Mouse (Mus musculus) limb, embryonic 10.5 days (tissue): ENCODE measurements around the gene Sec23b. TPM values are rescaled to one million over a fixed set of nuclear protein-coding genes. Genes with fewer than 3 reads are reported as not detected.
"Not testable (repeated sequence)": the region's sequence is repeated elsewhere in the genome, so short reads cannot be mapped to it uniquely, and the experiment has no call there.

ENCODE experiments used
- DNase-seq: peaks from one replicate; pipeline ENCODE4 v3.0.0-alpha.2; 2017; ENCODE audit warnings: low spot score
- H3K27ac ChIP-seq: fragments of 300-500 bp; sonication (generic); 2 replicates; pipeline ENCODE4 v1.5.1; 2016; ENCODE audit warnings: mild to moderate bottlenecking
- H3K27me3 ChIP-seq: fragments of 300-500 bp; sonication (generic); 2 replicates; pipeline ENCODE4 v1.6.1; 2016; ENCODE audit warnings: low read depth, mild to moderate bottlenecking; ENCODE audit not compliant: poor library complexity, severe bottlenecking
- H3K36me3 ChIP-seq: fragments of 300-500 bp; sonication (generic); 2 replicates; pipeline ENCODE4 v1.6.1; 2016; ENCODE audit warnings: mild to moderate bottlenecking, moderate library complexity
- H3K4me1 ChIP-seq: fragments of 300-500 bp; sonication (generic); 2 replicates; pipeline ENCODE4 v1.6.1; 2016
- H3K4me3 ChIP-seq: fragments of 300-500 bp; sonication (generic); 2 replicates; pipeline ENCODE4 v1.5.1; 2016; ENCODE audit warnings: mild to moderate bottlenecking, moderate library complexity
- H3K9me3 ChIP-seq: fragments of 300-500 bp; sonication (generic); replicated peaks from 2 replicates; pipeline ENCODE4 v1.6.1; 2016; ENCODE audit warnings: mild to moderate bottlenecking
- WGBS: fragments of 180-500 bp; shearing (Covaris S2); methylation state at CpG from one replicate; pipeline ENCODE4 v1.1.7; 2016; 5-methylcytosine and 5-hydroxymethylcytosine counted together
- polyA plus RNA-seq: library from polyadenylated mRNA; unstranded; fragments of >200 nt; fragmentation: Nextera tagmentation; extraction: Ambion mirVana; gene quantifications from 2 replicates; pipeline ENCODE4 v1.2.1, GENCODE M21; 2016

Gene Sec23b
- polyA plus RNA-seq, 1 experiment from 2014 or later, result 112 TPM

- H3K27me3 ChIP-seq, result no peaks in the 10 kb centered on the region
- no peaks in the 10 kb centered on the region for H3K9me3 ChIP-seq
- peak within 1 kb of the TSS; percentile 67 for H3K4me3 ChIP-seq
- H3K36me3 ChIP-seq, result peaks cover 28% of the 10 kb centered on the region
- peak within 1 kb of the TSS; percentile 90 for H3K27ac ChIP-seq
- H3K4me1 ChIP-seq, result peaks cover 3% of the 10 kb centered on the region; the same call in 1 of the 2 replicates
- WGBS, result 2% methylated on average over 17 of the region's 17 CpGs
- peak; percentile 80 for DNase-seq
Measured at GRCm38 (mm10) chr2:144550529-144550928, 5.5 kb upstream of the Sec23b start, which contains the start of gene Rbbp9. Gene Rbbp9 (minus strand): TSS chr2:144550869.

- no peak overlapping the region for H3K27ac ChIP-seq
- no peak for DNase-seq
- 91% methylated on average over 3 of the region's 3 CpGs for WGBS
- no peaks in the 10 kb centered on the region for H3K27me3 ChIP-seq
- peaks cover 8% of the 10 kb centered on the region for H3K4me1 ChIP-seq
- no peak overlapping the region for H3K4me3 ChIP-seq
- H3K36me3 ChIP-seq, result no peaks in the 10 kb centered on the region; the same call in 1 of the 2 replicates
- no peaks in the 10 kb centered on the region for H3K9me3 ChIP-seq
Measured at GRCm38 (mm10) chr2:144553905-144554304, 2.1 kb upstream of the Sec23b start.

GRCm38 (mm10) chr2:144555286-144555819 lies 676 bp upstream of the Sec23b start:
- Histone ChIP-seq H3K9me3 (no peaks in the 10 kb centered on the region), H3K27me3 (no peaks in the 10 kb centered on the region), H3K4me3 (peak overlapping the region; percentile 75), H3K36me3 (peaks cover 13% of the 10 kb centered on the region), H3K27ac (peak overlapping the region; percentile 91), H3K4me1 (peaks cover 5% of the 10 kb centered on the region)
- 5% methylated on average over 14 of the region's 14 CpGs for WGBS
- DNase-seq, result peak; percentile 34

GRCm38 (mm10) chr2:144588723-144589122 lies 32.7 kb downstream of the Sec23b start:
- Histone ChIP-seq H3K27me3 (no peaks in the 10 kb centered on the region), H3K4me1 (no peaks in the 10 kb centered on the region), H3K36me3 (peaks cover 72% of the 10 kb centered on the region), H3K4me3 (no peak overlapping the region), H3K27ac (no peak overlapping the region), H3K9me3 (no peaks in the 10 kb centered on the region)
- DNase-seq, result no peak
- WGBS, result 81% methylated on average over 4 of the region's 4 CpGs

GRCm38 (mm10) chr2:144593036-144593435 lies 37.0 kb downstream of the Sec23b start:
- H3K9me3 ChIP-seq, H3K4me3 ChIP-seq, H3K4me1 ChIP-seq, H3K27me3 ChIP-seq, DNase-seq, H3K27ac ChIP-seq: not testable (repeated sequence)
- WGBS, result 68% methylated on average over 8 of the region's 8 CpGs
- H3K36me3 ChIP-seq, result peaks cover 38% of the 10 kb centered on the region

GRCm38 (mm10) chr2:144593951-144594651 lies 38.1 kb downstream of the Sec23b start, which contains the start of gene Smim26:
Gene Smim26 (plus strand): TSS chr2:144594054.
- Histone ChIP-seq H3K27ac (peak within 1 kb of the TSS; percentile 83), H3K4me3 (peak within 1 kb of the TSS; percentile 67), H3K9me3 (no peaks in the 10 kb centered on the region), H3K4me1 (peaks cover 6% of the 10 kb centered on the region), H3K27me3 (no peaks in the 10 kb centered on the region), H3K36me3 (peaks cover 27% of the 10 kb centered on the region)
- peak; percentile 75 for DNase-seq
- WGBS, result 2% methylated on average over 31 of the region's 31 CpGs

GRCm38 (mm10) chr2:144598006-144598405 lies 42.0 kb downstream of the Sec23b start:
- Histone ChIP-seq H3K4me1 (peaks cover 12% of the 10 kb centered on the region), H3K36me3 (peaks cover 8% of the 10 kb centered on the region), H3K4me3 (no peak overlapping the region), H3K27ac (no peak overlapping the region), H3K9me3 (no peaks in the 10 kb centered on the region), H3K27me3 (no peaks in the 10 kb centered on the region)
- no peak for DNase-seq
- WGBS, result 80% methylated on average over 2 of the region's 2 CpGs

- no peaks in the 10 kb centered on the region for H3K9me3 ChIP-seq
- H3K4me3 ChIP-seq, result peak within 1 kb of the TSS; percentile 71
- peaks cover 6% of the 10 kb centered on the region for H3K4me1 ChIP-seq
- peak; percentile 92 for DNase-seq
- 3% methylated on average over 50 of the region's 50 CpGs for WGBS
- no peaks in the 10 kb centered on the region for H3K27me3 ChIP-seq
- peaks cover 8% of the 10 kb centered on the region for H3K36me3 ChIP-seq
- peak within 1 kb of the TSS; percentile 95 for H3K27ac ChIP-seq
Measured at GRCm38 (mm10) chr2:144599831-144600687, 44.0 kb downstream of the Sec23b start, which contains the start of gene Dtd1. Gene Dtd1 (plus strand): TSS chr2:144599897.

- H3K9me3 ChIP-seq, result no peaks in the 10 kb centered on the region
- no peaks in the 10 kb centered on the region for H3K36me3 ChIP-seq
- peaks cover 6% of the 10 kb centered on the region for H3K4me1 ChIP-seq
- WGBS, result 92% methylated on average over 1 of the region's 1 CpGs
- no peak overlapping the region for H3K4me3 ChIP-seq
- H3K27ac ChIP-seq, result no peak overlapping the region
- no peaks in the 10 kb centered on the region for H3K27me3 ChIP-seq
- DNase-seq, result no peak
Measured at GRCm38 (mm10) chr2:144601576-144601975, 45.5 kb downstream of the Sec23b start.

- 97% methylated on average over 6 of the region's 6 CpGs for WGBS
- Histone ChIP-seq H3K4me1 (no peaks in the 10 kb centered on the region), H3K9me3 (no peaks in the 10 kb centered on the region), H3K27ac (no peak overlapping the region), H3K36me3 (no peaks in the 10 kb centered on the region), H3K27me3 (no peaks in the 10 kb centered on the region), H3K4me3 (no peak overlapping the region)
- no peak for DNase-seq
Measured at GRCm38 (mm10) chr2:144613956-144614355, 57.9 kb downstream of the Sec23b start.

- Histone ChIP-seq H3K36me3 (no peaks in the 10 kb centered on the region), H3K4me1 (no peaks in the 10 kb centered on the region), H3K9me3 (no peaks in the 10 kb centered on the region), H3K4me3 (no peak overlapping the region), H3K27me3 (no peaks in the 10 kb centered on the region), H3K27ac (no peak overlapping the region)
- 90% methylated on average over 16 of the region's 16 CpGs for WGBS
- DNase-seq, result no peak
Measured at GRCm38 (mm10) chr2:144617074-144617874, 61.2 kb downstream of the Sec23b start.

DNA sequence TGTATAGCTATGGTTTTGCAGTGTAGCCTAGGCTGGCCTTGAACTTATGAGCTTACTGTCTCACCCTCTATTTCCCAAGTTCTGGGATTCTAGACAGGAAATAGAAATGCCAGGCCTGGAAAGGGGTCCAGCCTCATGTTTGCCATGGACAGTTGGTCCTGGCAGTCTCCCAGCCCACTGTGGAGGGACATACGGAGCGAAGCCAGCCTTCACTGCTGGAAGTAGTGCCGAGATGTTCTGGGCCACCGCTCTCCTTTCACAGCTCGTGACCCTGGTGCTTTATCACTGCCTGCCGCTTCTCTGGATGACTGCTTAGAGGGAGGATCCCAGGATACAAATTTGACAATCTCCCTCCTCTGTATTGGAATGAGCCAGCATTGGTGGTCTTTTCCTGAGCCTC lies 65.5 kb downstream of the Sec23b start:
- WGBS, result 91% methylated on average over 6 of the region's 6 CpGs
- DNase-seq, result peak; percentile 12
- no peaks in the 10 kb centered on the region for H3K36me3 ChIP-seq

More for the DNA sequence above, 65.5 kb downstream of the Sec23b start:
- no peak overlapping the region for H3K4me3 ChIP-seq
- no peaks in the 10 kb centered on the region for H3K27me3 ChIP-seq
- H3K4me1 ChIP-seq, result no peaks in the 10 kb centered on the region
- no peak overlapping the region for H3K27ac ChIP-seq
- no peaks in the 10 kb centered on the region for H3K9me3 ChIP-seq
